Mouse (Mus musculus) heart, postnatal 25 days (tissue): Measurements from ENCODE around the gene Zfp14. TPM values are rescaled to one million over a fixed set of nuclear protein-coding genes. Genes with fewer than 3 reads are reported as not detected.

Source experiments
- DNase-seq: peaks from one replicate; pipeline ENCODE4 v3.0.0; 2022; ENCODE audit warnings: low spot score
- intact Hi-C: fragments of 180-260 bp; cut with DNase I; formaldehyde crosslinking; loops from one replicate; pipeline ENCODE4 v1.15.1; 2025
- total RNA-seq, 2 experiments: library from RNA; stranded (reverse); gene quantifications; 2 replicates each; pipeline ENCODE4 v1.2.3; 2021

Zfp14 gene
- total RNA-seq: 1 to 10 TPM; 2.2 to 2.8 TPM

- peak; percentile 82 for DNase-seq
- intact Hi-C loops: loop anchor here (5.0 kb wide), 2 partner anchors 36 to 144 kb away; partner anchors contain the start of genes Zfp27 and Zfp383
Measured at GRCm38 (mm10) chr7:30050882-30051548, at the start of gene Zfp14. Gene Zfp14 (minus strand): TSS chr7:30051380.

DNA sequence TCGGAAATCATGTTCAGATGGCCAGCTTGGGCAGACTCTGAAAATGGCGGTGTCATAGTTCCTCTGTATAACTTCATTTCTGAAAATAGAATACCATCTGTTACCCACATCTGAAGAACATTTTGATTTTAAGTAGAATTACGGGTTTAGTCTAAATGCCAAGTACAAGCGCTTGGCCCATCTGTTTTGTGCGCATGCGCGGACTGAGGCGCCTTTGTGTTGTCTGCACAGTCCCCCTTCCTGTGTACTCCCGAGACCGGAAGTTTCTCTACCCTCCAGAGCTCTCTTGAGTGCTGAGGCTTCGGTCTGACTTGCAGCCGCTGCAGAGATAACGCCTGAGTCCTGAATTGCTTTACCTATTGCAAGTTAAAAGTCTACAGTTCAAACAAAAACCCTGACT is 48.1 kb upstream of the Zfp14 start:
- no peak for DNase-seq
- intact Hi-C loops: loop anchor here (2.0 kb wide), 2 partner anchors 22 to 68 kb away; partner anchors contain the start of gene Zfp382

- no peak for DNase-seq
- intact Hi-C loops: no loop called here
Measured at GRCm38 (mm10) chr7:30095551-30096125, 44.5 kb upstream of the Zfp14 start.

- peak; percentile 81 for DNase-seq
- intact Hi-C loops: no loop called here
Measured at GRCm38 (mm10) chr7:30094646-30095429, 43.7 kb upstream of the Zfp14 start, which contains the start of gene Zfp260. Gene Zfp260 (plus strand): TSS chr7:30094777.

DNA sequence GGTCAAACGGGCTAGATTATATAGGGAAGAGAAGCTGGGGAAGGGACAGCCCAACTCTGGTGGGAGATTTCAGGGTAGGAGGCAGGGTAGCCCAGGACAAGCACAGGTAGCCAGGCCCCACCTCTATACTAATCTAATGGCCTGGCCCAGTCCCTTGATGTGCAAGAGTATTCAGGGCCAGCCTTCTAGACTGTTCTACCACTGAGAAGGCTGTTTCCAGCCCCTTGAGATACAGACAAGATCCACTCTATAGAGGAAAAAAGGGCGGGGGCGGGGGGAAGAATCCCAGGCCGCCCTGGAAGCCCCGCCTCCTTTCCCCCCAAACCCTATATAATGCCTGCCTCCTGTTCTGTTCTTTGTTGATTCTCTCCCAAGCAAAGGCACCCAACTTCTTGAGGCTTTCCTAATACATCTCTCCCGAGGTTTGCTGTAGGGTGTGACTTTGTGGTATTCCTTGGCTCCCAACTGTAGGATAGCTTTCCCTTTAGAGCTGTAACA is 42.8 kb upstream of the Zfp14 start:
- intact Hi-C loops: no loop called here
- DNase-seq: no peak

- intact Hi-C loops: no loop called here
- no peak for DNase-seq
Measured at GRCm38 (mm10) chr7:30092666-30093065, 41.5 kb upstream of the Zfp14 start.

- DNase-seq: no peak
- intact Hi-C loops: no loop called here
Measured at GRCm38 (mm10) chr7:30090970-30091585, 39.9 kb upstream of the Zfp14 start.

GRCm38 (mm10) chr7:30090092-30090969 is 39.2 kb upstream of the Zfp14 start, which contains the start of the genes Gm26920 and Zfp566:
Gene Gm26920 (minus strand): TSS chr7:30090410.
Gene Zfp566 (minus strand): TSS chr7:30090527.
- peak; percentile 95 for DNase-seq
- intact Hi-C loops: no loop called here

DNA sequence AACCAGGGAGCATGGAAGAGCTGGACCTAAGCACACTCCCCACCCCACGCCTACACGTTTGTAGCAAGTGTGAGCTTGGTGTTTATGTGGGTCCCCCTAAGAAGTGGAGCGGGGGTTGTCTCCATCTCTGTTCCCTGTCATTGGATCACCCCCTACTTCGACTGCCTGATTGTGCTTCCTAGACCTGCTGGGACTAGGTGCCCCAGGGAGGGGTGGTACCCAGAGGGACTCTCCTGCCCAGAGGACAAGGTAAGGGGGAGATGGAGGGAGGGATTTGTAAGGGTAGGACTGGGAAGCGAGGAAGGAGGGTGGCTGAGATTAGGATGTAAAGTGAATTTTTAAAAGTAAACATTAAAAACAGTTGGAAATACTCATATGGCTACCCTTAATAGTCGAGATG is 38.2 kb upstream of the Zfp14 start:
- DNase-seq: no peak
- intact Hi-C loops: loop anchor here (5.0 kb wide), 1 partner anchor 37 kb away; the partner anchor contains the start of gene Zfp14

- intact Hi-C loops: loop anchor here (5.0 kb wide), 1 partner anchor 34 kb away; the partner anchor contains the start of gene Zfp14
Measured at GRCm38 (mm10) chr7:30086524-30086923, 35.3 kb upstream of the Zfp14 start.

DNA sequence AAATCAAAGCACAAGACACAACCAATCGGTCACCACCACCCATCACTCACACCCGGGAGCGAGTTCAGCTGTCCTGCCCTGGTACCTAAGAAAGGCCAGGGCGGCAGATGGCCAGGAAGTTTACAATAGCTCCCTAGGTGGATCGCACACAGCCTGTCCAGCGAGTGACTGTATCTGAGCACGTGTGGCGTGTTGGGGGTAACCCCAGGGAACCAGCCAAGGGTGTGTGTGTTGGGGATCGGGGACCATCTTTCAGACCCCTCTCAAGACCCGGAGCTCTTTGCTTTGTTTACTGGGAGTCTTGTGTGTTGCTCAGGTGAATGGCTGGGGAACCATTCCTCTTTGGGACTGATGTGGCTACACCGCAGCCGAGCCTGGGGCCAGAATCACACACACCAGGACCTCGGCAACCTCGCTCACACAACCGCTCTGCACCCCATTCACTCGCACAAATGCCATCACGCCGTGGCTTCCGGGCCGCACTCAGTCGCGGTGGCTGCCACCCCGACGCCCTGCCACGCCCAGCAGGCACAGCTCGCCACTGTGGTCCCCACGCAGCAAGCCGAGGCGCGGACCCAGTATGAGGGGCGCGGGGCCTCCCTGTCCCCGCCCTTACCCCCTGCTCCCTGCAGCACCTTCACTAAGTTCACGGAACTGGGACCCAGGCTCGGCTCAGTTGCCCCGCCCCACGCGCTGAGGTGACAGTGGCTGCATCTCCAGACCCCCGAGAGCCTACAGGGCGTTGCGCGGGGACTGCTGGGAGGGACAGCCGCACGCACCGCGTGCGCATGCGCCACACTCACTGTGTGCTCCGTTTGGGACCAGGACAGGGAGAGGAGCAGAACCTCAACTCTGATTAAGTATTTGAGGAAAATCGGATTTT is 21.2 kb upstream of the Zfp14 start, which contains the start of gene Zfp82:
TSS of gene Zfp82 (minus strand) at position 755 of the 883 bp plus-strand sequence.
- intact Hi-C loops: no loop called here
- DNase-seq: peak; percentile 58

More at GRCm38 (mm10) chr7:30086524-30086923, 35.3 kb upstream of the Zfp14 start:
- no peak for DNase-seq

GRCm38 (mm10) chr7:30064622-30065021 is 13.4 kb upstream of the Zfp14 start:
- no peak for DNase-seq
- intact Hi-C loops: no loop called here

GRCm38 (mm10) chr7:30062478-30062877 is 11.3 kb upstream of the Zfp14 start:
- DNase-seq: no peak
- intact Hi-C loops: no loop called here

DNA sequence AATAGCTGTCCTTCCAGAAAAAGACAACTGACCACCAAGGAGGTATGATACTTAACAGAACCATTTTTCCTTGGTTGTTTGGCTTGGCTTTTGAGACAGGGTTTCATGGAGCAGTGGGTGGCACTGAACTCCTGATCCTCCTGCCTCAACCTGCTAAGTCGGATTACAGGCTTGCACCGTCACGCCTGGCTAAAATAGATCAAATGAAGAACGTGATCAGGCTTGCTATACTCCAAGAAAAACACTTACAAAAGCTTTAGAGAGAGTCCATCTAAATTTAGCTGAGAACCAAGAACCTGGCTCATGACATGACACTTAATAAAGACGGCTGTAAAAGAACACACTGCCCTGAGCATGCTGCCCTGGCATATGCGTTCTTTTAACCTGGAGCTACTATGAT is 9.2 kb upstream of the Zfp14 start:
- DNase-seq: no peak
- intact Hi-C loops: no loop called here

GRCm38 (mm10) chr7:30053591-30053990 is 2.4 kb upstream of the Zfp14 start:
- no peak for DNase-seq

DNA sequence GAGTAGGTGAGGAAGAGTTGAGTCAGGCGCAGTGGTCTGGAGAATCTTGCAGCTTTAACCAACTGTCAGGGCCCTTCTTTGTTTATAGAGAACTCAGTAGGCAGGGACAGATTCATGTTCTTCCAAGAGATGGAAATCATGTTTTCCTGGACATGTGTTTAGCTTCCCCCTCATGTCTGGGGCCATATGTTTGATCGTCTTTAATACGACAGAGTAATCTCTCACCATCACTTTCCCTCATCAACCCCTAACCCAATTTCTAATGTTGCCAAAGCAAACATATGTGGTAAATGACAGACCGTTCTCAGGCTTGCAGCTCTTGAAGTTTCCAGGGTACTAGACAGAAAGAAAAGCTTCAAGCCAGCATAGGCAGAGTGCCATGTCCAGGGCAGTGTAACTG is 3.1 kb downstream of the Zfp14 start:
- intact Hi-C loops: no loop called here

More at GRCm38 (mm10) chr7:30053591-30053990, 2.4 kb upstream of the Zfp14 start:
- intact Hi-C loops: loop anchor here (5.0 kb wide), 2 partner anchors 34 to 146 kb away; partner anchors contain the start of genes Zfp27 and Zfp383

DNA sequence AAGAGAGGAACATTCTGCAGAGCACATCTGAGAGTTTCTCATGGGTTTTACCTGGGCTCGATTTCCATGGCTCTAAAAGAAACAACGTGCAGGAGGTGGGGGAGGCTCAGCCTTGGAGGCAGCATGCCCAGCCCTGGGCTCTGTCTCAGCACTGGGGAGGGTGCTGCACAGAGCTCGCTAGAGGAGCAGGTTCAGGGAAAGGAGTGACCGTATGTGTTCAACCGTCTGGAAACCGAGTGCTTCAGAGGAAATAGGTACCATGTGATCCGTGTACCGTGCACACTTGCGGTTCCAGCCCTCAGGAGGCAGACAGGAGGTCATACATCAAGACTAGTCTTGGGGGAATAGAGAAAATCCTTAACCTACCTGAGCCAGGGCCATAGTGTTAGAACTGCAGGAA is 6.8 kb downstream of the Zfp14 start:
- DNase-seq: no peak
- intact Hi-C loops: no loop called here

More for the DNA sequence above, 3.1 kb downstream of the Zfp14 start:
- no peak for DNase-seq

DNA sequence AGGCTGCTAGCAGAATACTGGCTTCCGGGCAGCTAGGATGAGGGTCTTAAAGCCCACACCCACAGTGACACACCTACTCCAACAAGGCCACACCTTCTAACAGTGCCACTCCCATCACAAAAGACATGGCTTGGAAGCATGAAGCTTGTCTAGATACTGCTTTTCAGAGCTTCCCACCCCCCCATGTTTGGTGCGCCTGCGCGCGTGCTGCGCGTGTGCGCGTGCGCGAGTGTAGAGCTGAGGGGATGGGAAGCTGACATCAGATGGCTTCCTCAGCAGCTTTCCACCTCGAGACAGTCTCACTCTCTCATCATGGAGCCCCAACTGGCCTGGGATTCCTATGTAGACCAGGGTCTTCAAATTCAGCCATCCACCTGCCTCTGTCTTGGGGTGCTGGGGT is 16.8 kb downstream of the Zfp14 start:
- intact Hi-C loops: no loop called here
- no peak for DNase-seq
